Mouse (Mus musculus): ENCODE results near the gene Wdr25. TPM values are rescaled to one million over a fixed set of nuclear protein-coding genes. Genes with fewer than 3 reads are reported as not detected.

Gene Wdr25
- polyA plus RNA-seq, 1 experiment from 2014 or later = 2.7 TPM

- Histone ChIP-seq H3K4me1 (replicated peaks; ENCODE audit: control insufficient read depth, insufficient read depth, low read length) (no peaks in the 10 kb centered on the region), H3K27ac (ENCODE audit: low read depth, low read length) (no peak overlapping the region), H3K36me3 (ENCODE audit: control insufficient read depth, insufficient read depth) (no peaks in the 10 kb centered on the region; the same call in 1 of the 2 replicates), H3K9me3 (ENCODE audit: control insufficient read depth) (no peaks in the 10 kb centered on the region), H3K4me3 (ENCODE audit: low read depth, low read length) (no peak overlapping the region), H3K27me3 (replicated peaks; ENCODE audit: control insufficient read depth, insufficient read depth, low read length) (no peaks in the 10 kb centered on the region), H3K4me2 (replicated peaks; ENCODE audit: low read depth) (no peak overlapping the region), H3K9ac (ENCODE audit: low read depth, low read length) (no peak overlapping the region)
- ATAC-seq = no peak
- no peak for TF ChIP-seq CTCF (IDR thresholded peaks at IDR 0.05; ENCODE audit: low read depth)
- 93% methylated on average over 2 of the region's 2 CpGs for WGBS
Observed at GRCm38 (mm10) chr12:108912442-108912841, 19.0 kb downstream of the Wdr25 start.

GRCm38 (mm10) chr12:108914198-108914597, 20.8 kb downstream of the Wdr25 start:
- Histone ChIP-seq H3K36me3 (ENCODE audit: control insufficient read depth, insufficient read depth) (no peaks in the 10 kb centered on the region; the same call in 1 of the 2 replicates), H3K4me3 (ENCODE audit: low read depth, low read length) (no peak overlapping the region), H3K4me2 (replicated peaks; ENCODE audit: low read depth) (no peak overlapping the region), H3K27ac (ENCODE audit: low read depth, low read length) (no peak overlapping the region), H3K4me1 (replicated peaks; ENCODE audit: control insufficient read depth, insufficient read depth, low read length) (no peaks in the 10 kb centered on the region), H3K27me3 (replicated peaks; ENCODE audit: control insufficient read depth, insufficient read depth, low read length) (no peaks in the 10 kb centered on the region), H3K9me3 (ENCODE audit: control insufficient read depth) (no peaks in the 10 kb centered on the region), H3K9ac (ENCODE audit: low read depth, low read length) (no peak overlapping the region)
- TF ChIP-seq CTCF (IDR thresholded peaks at IDR 0.05; ENCODE audit: low read depth) = no peak
- WGBS = 60% methylated on average over 3 of the region's 3 CpGs
- ATAC-seq = no peak

GRCm38 (mm10) chr12:108914709-108915340, 21.4 kb downstream of the Wdr25 start:
- no peak overlapping the region for H3K4me2 ChIP-seq (replicated peaks; ENCODE audit: low read depth)
- H3K4me3 ChIP-seq (ENCODE audit: low read depth, low read length) = no peak overlapping the region
- H3K4me1 ChIP-seq (replicated peaks; ENCODE audit: control insufficient read depth, insufficient read depth, low read length) = no peaks in the 10 kb centered on the region
- no peak overlapping the region for H3K9ac ChIP-seq (ENCODE audit: low read depth, low read length)
- no peaks in the 10 kb centered on the region; the same call in 1 of the 2 replicates for H3K36me3 ChIP-seq (ENCODE audit: control insufficient read depth, insufficient read depth)
- 38% methylated on average over 12 of the region's 12 CpGs for WGBS
- H3K27me3 ChIP-seq (replicated peaks; ENCODE audit: control insufficient read depth, insufficient read depth, low read length) = no peaks in the 10 kb centered on the region
- no peak for ATAC-seq
- H3K9me3 ChIP-seq (ENCODE audit: control insufficient read depth) = no peaks in the 10 kb centered on the region
- TF ChIP-seq CTCF (IDR thresholded peaks at IDR 0.05; ENCODE audit: low read depth) = no peak
- no peak overlapping the region for H3K27ac ChIP-seq (ENCODE audit: low read depth, low read length)

- H3K27ac ChIP-seq (ENCODE audit: low read depth, low read length) = no peak overlapping the region
- no peaks in the 10 kb centered on the region for H3K9me3 ChIP-seq (ENCODE audit: control insufficient read depth)
- no peak overlapping the region for H3K4me2 ChIP-seq (replicated peaks; ENCODE audit: low read depth)
- H3K9ac ChIP-seq (ENCODE audit: low read depth, low read length) = no peak overlapping the region
- ATAC-seq = no peak
- no peak overlapping the region for H3K4me3 ChIP-seq (ENCODE audit: low read depth, low read length)
- H3K27me3 ChIP-seq (replicated peaks; ENCODE audit: control insufficient read depth, insufficient read depth, low read length) = no peaks in the 10 kb centered on the region
- WGBS = 53% methylated on average over 6 of the region's 6 CpGs
- H3K4me1 ChIP-seq (replicated peaks; ENCODE audit: control insufficient read depth, insufficient read depth, low read length) = no peaks in the 10 kb centered on the region
- H3K36me3 ChIP-seq (ENCODE audit: control insufficient read depth, insufficient read depth) = no peaks in the 10 kb centered on the region; the same call in 1 of the 2 replicates
- no peak for TF ChIP-seq CTCF (IDR thresholded peaks at IDR 0.05; ENCODE audit: low read depth)
Observed at GRCm38 (mm10) chr12:108915893-108916292, 22.5 kb downstream of the Wdr25 start.

GRCm38 (mm10) chr12:108916447-108917042, 23.1 kb downstream of the Wdr25 start:
- WGBS = 94% methylated on average over 7 of the region's 7 CpGs
- Histone ChIP-seq H3K27ac (ENCODE audit: low read depth, low read length) (no peak overlapping the region), H3K36me3 (ENCODE audit: control insufficient read depth, insufficient read depth) (no peaks in the 10 kb centered on the region; the same call in 1 of the 2 replicates), H3K4me2 (replicated peaks; ENCODE audit: low read depth) (no peak overlapping the region), H3K9me3 (ENCODE audit: control insufficient read depth) (no peaks in the 10 kb centered on the region), H3K27me3 (replicated peaks; ENCODE audit: control insufficient read depth, insufficient read depth, low read length) (no peaks in the 10 kb centered on the region), H3K9ac (ENCODE audit: low read depth, low read length) (no peak overlapping the region), H3K4me3 (ENCODE audit: low read depth, low read length) (no peak overlapping the region), H3K4me1 (replicated peaks; ENCODE audit: control insufficient read depth, insufficient read depth, low read length) (no peaks in the 10 kb centered on the region)
- no peak for ATAC-seq
- no peak for TF ChIP-seq CTCF (IDR thresholded peaks at IDR 0.05; ENCODE audit: low read depth)

- 75% methylated on average over 9 of the region's 9 CpGs for WGBS
- Histone ChIP-seq H3K9me3 (ENCODE audit: control insufficient read depth) (no peaks in the 10 kb centered on the region), H3K9ac (ENCODE audit: low read depth, low read length) (no peak overlapping the region), H3K4me2 (replicated peaks; ENCODE audit: low read depth) (no peak overlapping the region), H3K27me3 (replicated peaks; ENCODE audit: control insufficient read depth, insufficient read depth, low read length) (no peaks in the 10 kb centered on the region), H3K4me1 (replicated peaks; ENCODE audit: control insufficient read depth, insufficient read depth, low read length) (no peaks in the 10 kb centered on the region), H3K4me3 (ENCODE audit: low read depth, low read length) (no peak overlapping the region), H3K36me3 (ENCODE audit: control insufficient read depth, insufficient read depth) (no peaks in the 10 kb centered on the region; the same call in 1 of the 2 replicates), H3K27ac (ENCODE audit: low read depth, low read length) (no peak overlapping the region)
- no peak for ATAC-seq
- TF ChIP-seq CTCF (IDR thresholded peaks at IDR 0.05; ENCODE audit: low read depth) = no peak
Observed at GRCm38 (mm10) chr12:108917509-108917908, 24.1 kb downstream of the Wdr25 start.
